Mouse (Mus musculus) activated CD4-positive, CD25-positive, alpha-beta regulatory T cell, adult 4 months (primary cell): ENCODE data around the gene Guf1. TPM values are rescaled to one million over a fixed set of nuclear protein-coding genes. Genes with fewer than 3 reads are reported as not detected.

Source experiments
- ATAC-seq: one replicate; pipeline ENCODE4 v1.8.0; 2017
- polyA plus RNA-seq, 2 experiments: library from polyadenylated mRNA; unstranded; fragments of 100-300 nt; shearing (Covaris generic); gene quantifications; one replicate each; pipeline ENCODE4 v1.2.1; 2017

Guf1 gene
- 1 to 10 TPM; 4.5 to 8.7 TPM for polyA plus RNA-seq

- ATAC-seq, result peak; percentile 88
These were observed at the start of gene Guf1 for GRCm38 (mm10) chr5:69556628-69557403. Gene Guf1, plus strand, starts transcription at chr5:69556923.

DNA sequence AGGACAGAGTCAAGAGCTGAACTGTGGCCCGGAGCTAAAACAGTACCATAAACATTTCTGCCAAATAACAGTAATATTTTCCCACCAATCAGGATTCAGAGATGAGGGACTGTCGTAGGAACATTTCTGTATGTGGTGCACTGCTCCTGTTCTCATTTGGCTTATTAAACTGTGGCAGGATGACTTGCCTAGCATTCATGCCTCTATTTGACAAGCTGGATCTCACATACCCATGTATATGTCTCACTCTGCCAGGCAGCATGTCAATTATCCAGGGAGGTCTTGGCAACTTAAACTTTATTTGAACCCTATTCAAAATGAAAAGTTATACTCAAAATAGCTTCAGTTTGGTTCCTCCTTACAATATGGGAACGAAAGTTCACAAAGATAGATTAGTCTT lies 49.7 kb upstream of the Guf1 start:
- ATAC-seq, result no peak

GRCm38 (mm10) chr5:69511631-69512030 lies 45.1 kb upstream of the Guf1 start:
- ATAC-seq, result no peak

DNA sequence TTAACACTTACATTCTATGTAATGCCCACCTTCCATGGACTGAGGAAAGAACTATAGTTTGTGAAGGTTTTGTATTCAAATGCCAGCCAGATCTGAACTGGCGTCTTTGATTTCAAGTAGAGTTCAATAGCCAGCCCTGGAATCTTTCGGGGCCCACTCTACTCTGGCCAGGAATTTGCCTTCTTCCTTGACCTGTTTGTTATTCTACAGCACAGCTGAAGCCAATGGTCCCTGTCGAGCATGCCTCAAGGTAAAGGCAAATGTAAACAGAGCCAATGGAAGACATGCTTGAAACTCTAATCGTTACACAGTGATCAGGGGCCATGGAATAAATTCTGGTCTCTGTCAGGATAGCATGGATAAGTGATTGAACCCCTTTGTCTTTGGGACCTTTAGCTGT lies 44.5 kb upstream of the Guf1 start:
- no peak for ATAC-seq

GRCm38 (mm10) chr5:69520661-69521278 lies 36.0 kb upstream of the Guf1 start:
- peak; percentile 73 for ATAC-seq

- ATAC-seq, result peak; percentile 85
These were observed 34.7 kb upstream of the Guf1 start for GRCm38 (mm10) chr5:69522064-69522463.

- ATAC-seq, result no peak
These were observed 32.8 kb upstream of the Guf1 start for GRCm38 (mm10) chr5:69523944-69524343.

- ATAC-seq, result no peak
These were observed 15.0 kb upstream of the Guf1 start for GRCm38 (mm10) chr5:69541680-69542079.

GRCm38 (mm10) chr5:69542489-69542888 lies 14.2 kb upstream of the Guf1 start, which contains the start of gene Yipf7:
Gene Yipf7, minus strand, starts transcription at chr5:69542648.
- no peak for ATAC-seq

- ATAC-seq, result peak; percentile 17
These were observed 747 bp downstream of the Guf1 start for GRCm38 (mm10) chr5:69557404-69557935.

DNA sequence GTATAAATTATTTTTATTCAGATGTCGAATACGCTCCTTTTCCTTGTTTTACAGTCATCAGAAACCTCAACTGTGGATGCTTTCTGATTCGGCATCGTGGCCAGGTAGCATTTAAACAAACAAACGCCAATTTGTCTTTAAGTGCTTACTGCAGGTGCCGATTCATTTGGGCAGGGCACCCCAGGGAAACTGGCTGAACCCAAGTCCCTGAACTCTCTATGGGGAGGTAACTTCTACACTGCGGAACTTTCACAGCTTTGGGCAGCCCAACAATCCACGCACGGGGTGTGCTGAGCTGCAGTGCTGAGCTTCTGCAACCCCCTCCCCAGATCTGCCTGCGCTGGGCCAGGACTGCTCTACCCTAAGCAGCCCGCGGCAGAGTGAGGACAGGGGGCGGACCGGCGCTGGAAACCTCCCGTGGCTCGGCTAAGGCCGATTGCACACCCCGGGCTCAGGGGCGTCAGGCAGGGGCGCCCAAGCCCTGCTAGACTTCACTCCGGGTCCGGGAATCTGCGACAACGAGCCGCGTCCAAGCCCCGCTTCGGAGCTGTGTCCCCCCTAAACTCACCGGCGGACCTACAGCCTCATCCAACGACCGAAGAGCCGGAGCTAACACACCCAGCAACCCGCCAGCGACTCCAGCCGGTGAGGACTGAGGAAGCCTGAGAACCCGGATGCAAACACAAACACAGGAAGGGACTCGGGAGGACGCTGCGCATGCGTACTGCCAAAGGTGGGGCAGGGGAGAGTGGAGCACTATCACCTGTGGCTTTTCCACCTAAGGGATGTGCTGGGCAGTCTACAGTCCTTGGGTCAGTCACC lies 35.1 kb downstream of the Guf1 start, which contains the start of gene Gnpda2:
TSS of gene Gnpda2 (minus strand) at position 701 of the 822 bp plus-strand sequence.
- peak; percentile 91 for ATAC-seq

- peak; percentile 40 for ATAC-seq
These were observed 44.3 kb downstream of the Guf1 start for GRCm38 (mm10) chr5:69601027-69601426.

DNA sequence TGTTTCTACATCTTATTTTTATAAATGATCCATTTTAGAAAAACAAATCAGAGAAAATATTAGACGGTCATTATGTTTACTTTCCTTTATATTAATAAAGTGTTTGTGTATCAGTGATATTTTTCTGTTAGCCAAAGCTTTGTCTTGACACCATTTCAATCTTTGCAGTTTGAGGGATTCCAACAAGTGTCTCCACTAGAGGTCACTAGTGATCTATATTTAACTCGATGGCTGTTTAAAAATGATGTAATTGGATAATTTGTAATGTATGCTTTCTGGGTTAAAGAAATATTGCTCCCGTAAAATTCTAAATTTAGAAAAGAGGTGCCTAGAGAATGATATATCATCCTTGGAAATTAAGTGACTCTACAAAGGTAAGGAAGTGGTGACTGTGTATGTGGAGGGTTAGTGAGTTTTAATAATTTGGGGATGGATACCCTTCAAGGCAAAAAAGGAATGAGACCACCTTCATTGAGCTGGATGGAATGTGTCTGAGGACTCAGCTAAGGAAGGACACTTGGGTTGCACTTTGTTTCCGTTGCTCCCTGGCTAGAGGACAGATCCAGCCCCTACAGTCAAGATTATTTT lies 56.6 kb downstream of the Guf1 start:
- peak; percentile 14 for ATAC-seq

DNA sequence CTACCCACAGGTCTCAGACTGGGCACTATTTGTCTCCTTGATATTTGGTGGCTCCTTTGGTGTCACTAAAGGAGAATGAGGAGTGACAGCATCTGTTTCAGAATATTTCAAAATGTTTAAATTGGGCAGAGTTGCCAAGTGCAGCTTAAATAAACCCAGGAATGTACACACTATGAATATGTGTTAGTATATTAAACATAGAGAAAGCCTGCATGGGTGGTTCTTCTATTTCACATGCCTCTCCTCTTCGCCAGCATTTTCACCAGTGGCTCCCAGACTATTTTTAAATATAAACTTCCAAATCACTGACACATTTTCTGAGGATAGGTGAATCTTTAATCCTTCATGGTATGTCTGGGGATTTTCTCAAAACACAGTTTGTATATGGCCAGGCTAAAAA lies 64.2 kb downstream of the Guf1 start:
- no peak for ATAC-seq

Other genes starting within 250 kb of the Guf1 start
- gene Kctd8, start 215.2 kb upstream of the Guf1 start, polyA plus RNA-seq, result not detected
- not detected for gene Yipf7, start 14.3 kb upstream of the Guf1 start, polyA plus RNA-seq
- 10 to 100 TPM; 59.0 to 87.0 TPM for gene Gnpda2, start 35.4 kb downstream of the Guf1 start, polyA plus RNA-seq